Mouse (Mus musculus) spleen, adult 2 months (tissue): Measurements from ENCODE around the gene Tiam1. TPM values are rescaled to one million over a fixed set of nuclear protein-coding genes. Genes with fewer than 3 reads are reported as not detected.

Source experiments
- DNase-seq, 2 experiments: peaks; one replicate each; pipeline versions ENCODE4 v3.0.0 to v3.0.0-alpha.2; 2012 to 2021; ENCODE audit warnings: low spot score in 2 of 2, low read depth in 1 of 2
- H3K27ac ChIP-seq: fragments of 200-500 bp; 2 replicates; pipeline ENCODE4 v1.5.1; 2012; ENCODE audit warnings: low read length, inconsistent platforms; ENCODE audit not compliant: insufficient read depth
- H3K27me3 ChIP-seq: fragments of 200-500 bp; 2 replicates; pipeline ENCODE4 v1.6.1; 2012; ENCODE audit warnings: mild to moderate bottlenecking, moderate library complexity, low read length, inconsistent platforms; ENCODE audit not compliant: control insufficient read depth, insufficient read depth
- H3K36me3 ChIP-seq: fragments of 200-500 bp; 2 replicates; pipeline ENCODE4 v1.6.1; 2012; ENCODE audit warnings: mild to moderate bottlenecking, low read length, inconsistent platforms; ENCODE audit not compliant: control insufficient read depth, insufficient read depth
- H3K4me1 ChIP-seq: fragments of 200-500 bp; 2 replicates; pipeline ENCODE4 v1.6.1; 2011; ENCODE audit warnings: inconsistent platforms; ENCODE audit not compliant: control insufficient read depth, insufficient read depth, insufficient read length
- H3K4me3 ChIP-seq: fragments of 200-500 bp; 2 replicates; pipeline ENCODE4 v1.5.1; 2011; ENCODE audit warnings: mild to moderate bottlenecking, inconsistent platforms; ENCODE audit not compliant: insufficient read depth, insufficient read length; ENCODE audit errors: extremely low read depth
- CTCF ChIP-seq: fragments of 200-500 bp; IDR thresholded peaks from 2 replicates; pipeline ENCODE4 v1.5.1; 2011; ENCODE audit warnings: mild to moderate bottlenecking, inconsistent platforms; ENCODE audit not compliant: insufficient read depth, insufficient read length, insufficient replicate concordance; ENCODE audit errors: extremely low read depth
- POLR2A ChIP-seq: fragments of 200-500 bp; IDR thresholded peaks from 2 replicates; pipeline ENCODE4 v1.6.1; 2011; ENCODE audit warnings: low read depth, low read length, inconsistent platforms
- WGBS: fragments of 180-500 bp; shearing (Covaris S2); methylation state at CpG from one replicate; pipeline ENCODE4 v1.1.7; 2018; 5-methylcytosine and 5-hydroxymethylcytosine counted together
- polyA plus RNA-seq: library from polyadenylated mRNA; depleted of rRNA; stranded (reverse); fragments of >200 nt; gene quantifications from 2 replicates; pipeline ENCODE4 v1.2.3, GENCODE M21; 2012

Gene Tiam1
- polyA plus RNA-seq, 1 experiment, result 4.3 TPM

GRCm38 (mm10) chr16:89928611-89929010 is 215.0 kb downstream of the Tiam1 start:
- H3K36me3 ChIP-seq, result no peaks in the 10 kb centered on the region
- no peaks in the 10 kb centered on the region for H3K4me1 ChIP-seq
- DNase-seq, result no peak
- H3K4me3 ChIP-seq, result no peak overlapping the region
- WGBS, result 90% methylated on average over 7 of the region's 7 CpGs
- no peaks in the 10 kb centered on the region for H3K27me3 ChIP-seq
- no peak for TF ChIP-seq CTCF
- TF ChIP-seq POLR2A, result no peak
- no peak overlapping the region for H3K27ac ChIP-seq

GRCm38 (mm10) chr16:89924249-89924890 is 219.2 kb downstream of the Tiam1 start:
- no peak for DNase-seq
- no peak overlapping the region for H3K27ac ChIP-seq
- no peak overlapping the region for H3K4me3 ChIP-seq
- H3K4me1 ChIP-seq, result no peaks in the 10 kb centered on the region
- TF ChIP-seq CTCF (no peak), POLR2A (no peak)
- 88% methylated on average over 14 of the region's 14 CpGs for WGBS
- H3K27me3 ChIP-seq, result no peaks in the 10 kb centered on the region
- H3K36me3 ChIP-seq, result no peaks in the 10 kb centered on the region

- no peaks in the 10 kb centered on the region for H3K4me1 ChIP-seq
- no peaks in the 10 kb centered on the region for H3K36me3 ChIP-seq
- H3K4me3 ChIP-seq, result no peak overlapping the region
- H3K27ac ChIP-seq, result no peak overlapping the region
- 93% methylated on average over 8 of the region's 8 CpGs for WGBS
- no peak for DNase-seq
- TF ChIP-seq CTCF (no peak), POLR2A (no peak)
- H3K27me3 ChIP-seq, result no peaks in the 10 kb centered on the region
Observed at GRCm38 (mm10) chr16:89923311-89923710, 220.3 kb downstream of the Tiam1 start.

- no peaks in the 10 kb centered on the region for H3K36me3 ChIP-seq
- H3K27me3 ChIP-seq, result no peaks in the 10 kb centered on the region
- TF ChIP-seq POLR2A, result no peak
- no peak for TF ChIP-seq CTCF
- no peak overlapping the region for H3K27ac ChIP-seq
- no peak for DNase-seq
- H3K4me3 ChIP-seq, result no peak overlapping the region
- WGBS, result 93% methylated on average over 8 of the region's 8 CpGs
- no peaks in the 10 kb centered on the region for H3K4me1 ChIP-seq
Observed at GRCm38 (mm10) chr16:89922458-89922857, 221.1 kb downstream of the Tiam1 start.

GRCm38 (mm10) chr16:89921370-89921769 is 222.2 kb downstream of the Tiam1 start:
- H3K4me1 ChIP-seq, result no peaks in the 10 kb centered on the region
- H3K27me3 ChIP-seq, result no peaks in the 10 kb centered on the region
- H3K4me3 ChIP-seq, result no peak overlapping the region
- H3K27ac ChIP-seq, result no peak overlapping the region
- no peaks in the 10 kb centered on the region for H3K36me3 ChIP-seq
- DNase-seq, result no peak
- TF ChIP-seq POLR2A (no peak), CTCF (no peak)
- WGBS, result 96% methylated on average over 14 of the region's 14 CpGs

DNA sequence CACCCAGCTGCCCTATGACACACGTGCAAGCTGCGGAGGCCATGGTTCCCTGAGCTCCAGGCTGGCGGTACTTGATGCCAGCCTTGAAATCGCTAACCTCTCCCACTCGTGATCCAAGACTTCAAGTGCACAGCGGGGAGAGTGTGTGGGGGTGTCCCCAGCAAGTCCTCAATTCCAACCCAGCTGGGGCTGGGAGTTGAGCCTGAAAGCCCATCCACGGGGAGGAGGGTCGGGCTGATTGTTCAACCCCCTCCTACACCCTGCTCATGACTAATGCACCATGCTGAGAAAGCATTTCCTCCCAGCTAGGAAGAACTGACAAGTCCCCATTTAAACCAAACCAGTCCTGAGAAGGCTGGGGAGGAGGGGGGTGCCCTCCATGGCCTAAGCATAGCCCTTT is 223.2 kb downstream of the Tiam1 start:
- H3K4me3 ChIP-seq, result no peak overlapping the region
- 88% methylated on average over 8 of the region's 8 CpGs for WGBS

DNA sequence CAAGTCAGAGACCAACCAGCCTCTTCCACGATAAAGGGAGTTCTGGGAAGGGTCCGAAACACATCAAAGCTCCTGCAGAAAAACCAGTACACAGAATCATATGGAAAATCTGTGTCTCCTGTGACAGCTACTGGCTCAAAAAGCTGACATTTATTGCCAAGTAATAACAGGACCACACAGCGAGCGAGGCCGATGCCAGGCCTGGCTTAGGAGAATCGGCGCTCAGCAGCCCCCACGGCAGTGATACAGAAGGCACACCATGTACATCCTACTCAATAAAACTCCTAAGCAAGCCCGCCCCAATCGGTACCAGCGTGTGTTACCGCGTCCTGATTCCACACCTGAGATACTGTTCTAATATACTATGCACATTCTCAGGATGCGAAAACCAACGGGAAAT is 226.2 kb downstream of the Tiam1 start:
- Histone ChIP-seq H3K36me3 (no peaks in the 10 kb centered on the region), H3K27me3 (no peaks in the 10 kb centered on the region), H3K4me1 (no peaks in the 10 kb centered on the region), H3K27ac (no peak overlapping the region), H3K4me3 (no peak overlapping the region)
- WGBS, result 95% methylated on average over 15 of the region's 15 CpGs
- no peak for DNase-seq
- TF ChIP-seq CTCF (no peak), POLR2A (no peak)

More for the DNA sequence above, 223.2 kb downstream of the Tiam1 start:
- TF ChIP-seq POLR2A (no peak), CTCF (no peak)
- DNase-seq, result no peak
- H3K4me1 ChIP-seq, result no peaks in the 10 kb centered on the region
- H3K36me3 ChIP-seq, result no peaks in the 10 kb centered on the region
- H3K27me3 ChIP-seq, result no peaks in the 10 kb centered on the region
- no peak overlapping the region for H3K27ac ChIP-seq
